Mouse (Mus musculus) liver, postnatal 0 days (tissue): Measurements from ENCODE around the gene Fam107b. TPM values are rescaled to one million over a fixed set of nuclear protein-coding genes. Genes with fewer than 3 reads are reported as not detected.

Source experiments
- ATAC-seq: fragments of 200-750 bp; cut with Nextera tagmentation; 2 replicates; pipeline ENCODE4 v1.8.0; 2017; ENCODE audit warnings: mild to moderate bottlenecking, moderate library complexity
- DNase-seq: peaks from one replicate; pipeline ENCODE4 v3.0.0-alpha.2; 2016
- H3K27ac ChIP-seq: fragments of 300-500 bp; sonication (generic); 2 replicates; pipeline ENCODE4 v1.5.1; 2014; ENCODE audit warnings: antibody characterized with exemption, moderate library complexity, mild to moderate bottlenecking, low read depth
- H3K27me3 ChIP-seq: fragments of 300-500 bp; sonication (generic); 2 replicates; pipeline ENCODE4 v1.6.1; 2014; ENCODE audit warnings: low read length, control low read depth, mixed read lengths; ENCODE audit not compliant: insufficient read depth
- H3K36me3 ChIP-seq: fragments of 300-500 bp; sonication (generic); replicated peaks from 2 replicates; pipeline ENCODE4 v1.6.1; 2014; ENCODE audit warnings: mild to moderate bottlenecking, control low read depth, low read length, moderate library complexity, mixed read lengths; ENCODE audit not compliant: insufficient read depth
- H3K4me1 ChIP-seq: fragments of 300-500 bp; sonication (generic); 2 replicates; pipeline ENCODE4 v1.6.1; 2014; ENCODE audit warnings: antibody characterized with exemption, mild to moderate bottlenecking, control low read depth; ENCODE audit not compliant: insufficient read depth
- H3K4me2 ChIP-seq: fragments of 300-500 bp; sonication (generic); 2 replicates; pipeline ENCODE4 v1.6.1; 2014; ENCODE audit warnings: low read depth, mild to moderate bottlenecking, low read length, moderate library complexity, mixed read lengths
- H3K4me3 ChIP-seq: fragments of 300-500 bp; sonication (generic); 2 replicates; pipeline ENCODE4 v1.5.1; 2014; ENCODE audit warnings: low read depth, low read length
- H3K9ac ChIP-seq: fragments of 300-500 bp; sonication (generic); replicated peaks from 2 replicates; pipeline ENCODE4 v1.6.1; 2014; ENCODE audit warnings: mild to moderate bottlenecking, moderate library complexity
- H3K9me3 ChIP-seq: fragments of 300-500 bp; sonication (generic); 2 replicates; pipeline ENCODE4 v1.6.1; 2016; ENCODE audit warnings: mild to moderate bottlenecking, control low read depth, low read length, mixed read lengths
- CTCF ChIP-seq: sonication (generic); IDR thresholded peaks from 2 replicates; pipeline ENCODE4 v1.5.1; 2016; ENCODE audit warnings: antibody characterized with exemption, low read depth
- EP300 ChIP-seq: IDR thresholded peaks from 2 replicates; pipeline ENCODE4 v1.6.1; 2016; ENCODE audit warnings: antibody characterized with exemption, low read depth, mild to moderate bottlenecking
- WGBS: fragments of 180-500 bp; shearing (Covaris S2); extraction: QIAGEN DNeasy Blood & Tissue Kit; methylation state at CpG from one replicate; pipeline ENCODE4 v1.1.7; 2014; ENCODE audit not compliant: insufficient replicate concordance; 5-methylcytosine and 5-hydroxymethylcytosine counted together
- polyA plus RNA-seq: library from polyadenylated mRNA; unstranded; fragments of >200 nt; fragmentation: Nextera tagmentation; extraction: Ambion mirVana; gene quantifications from 2 replicates; pipeline ENCODE4 v1.2.1, GENCODE M21; 2015

Gene Fam107b
- polyA plus RNA-seq: 20.5 and 23.1 TPM in 2 replicates

- H3K27me3 ChIP-seq: no peaks in the 10 kb centered on the region
- no peaks in the 10 kb centered on the region for H3K36me3 ChIP-seq
- ATAC-seq (no peak), DNase-seq (no peak)
- no peaks in the 10 kb centered on the region for H3K4me1 ChIP-seq
- H3K27ac ChIP-seq: no peak within 1 kb of the TSS
- H3K4me3 ChIP-seq: no peak within 1 kb of the TSS
- H3K9ac ChIP-seq: no peak within 1 kb of the TSS
- H3K4me2 ChIP-seq: no peak within 1 kb of the TSS
- H3K9me3 ChIP-seq: no peaks in the 10 kb centered on the region
- 75% methylated on average over 12 of the region's 12 CpGs for WGBS
- no peak for TF ChIP-seq CTCF
Measured at GRCm38 (mm10) chr2:3570186-3570585, at the start of gene Fam107b. TSS of gene Fam107b (plus strand) at chr2:3570488.

- 62% methylated on average over 4 of the region's 4 CpGs for WGBS
- Histone ChIP-seq H3K36me3 (no peaks in the 10 kb centered on the region), H3K27ac (no peak overlapping the region), H3K9me3 (no peaks in the 10 kb centered on the region), H3K4me1 (no peaks in the 10 kb centered on the region), H3K9ac (no peak overlapping the region), H3K4me3 (no peak overlapping the region), H3K27me3 (no peaks in the 10 kb centered on the region), H3K4me2 (no peak overlapping the region)
- ATAC-seq (no peak), DNase-seq (no peak)
- no peak for TF ChIP-seq CTCF
- TF ChIP-seq EP300: no peak
Measured at GRCm38 (mm10) chr2:3522558-3522957, 47.7 kb upstream of the Fam107b start.

- Histone ChIP-seq H3K9me3 (no peaks in the 10 kb centered on the region), H3K36me3 (no peaks in the 10 kb centered on the region)
- no peak for ATAC-seq
Measured at GRCm38 (mm10) chr2:3526288-3526687, 44.0 kb upstream of the Fam107b start.

GRCm38 (mm10) chr2:3541307-3542079, 28.8 kb upstream of the Fam107b start:
- no peaks in the 10 kb centered on the region for H3K27me3 ChIP-seq
- H3K9me3 ChIP-seq: no peaks in the 10 kb centered on the region
- WGBS: 47% methylated on average over 9 of the region's 9 CpGs
- 0 out of 2 replicates have a peak, but pooled peaks have one; percentile 15 for ATAC-seq
- no peak overlapping the region for H3K9ac ChIP-seq
- DNase-seq: no peak
- H3K36me3 ChIP-seq: no peaks in the 10 kb centered on the region
- peaks cover 6% of the 10 kb centered on the region; the same call in 1 of the 2 replicates for H3K4me1 ChIP-seq
- no peak overlapping the region for H3K27ac ChIP-seq
- H3K4me2 ChIP-seq: peak overlapping the region; percentile 4; the same call in 1 of the 2 replicates
- H3K4me3 ChIP-seq: no peak overlapping the region
- TF ChIP-seq EP300 (no peak), CTCF (no peak)

More at GRCm38 (mm10) chr2:3526288-3526687, 44.0 kb upstream of the Fam107b start:
- H3K4me1 ChIP-seq: no peaks in the 10 kb centered on the region
- no peak for DNase-seq
- no peak overlapping the region for H3K27ac ChIP-seq
- peak overlapping the region; percentile 4; the same call in 1 of the 2 replicates for H3K4me3 ChIP-seq
- H3K9ac ChIP-seq: no peak overlapping the region
- TF ChIP-seq EP300 (no peak), CTCF (no peak)
- H3K27me3 ChIP-seq: no peaks in the 10 kb centered on the region
- 47% methylated on average over 6 of the region's 6 CpGs for WGBS
- no peak overlapping the region for H3K4me2 ChIP-seq

- no peaks in the 10 kb centered on the region for H3K36me3 ChIP-seq
- TF ChIP-seq EP300 (0 out of 2 replicates have a peak, but pooled peaks have one; percentile 30), CTCF (no peak)
- H3K27me3 ChIP-seq: no peaks in the 10 kb centered on the region
- 42% methylated on average over 2 of the region's 2 CpGs for WGBS
- no peak overlapping the region for H3K4me2 ChIP-seq
- H3K4me1 ChIP-seq: peaks cover 6% of the 10 kb centered on the region; the same call in 1 of the 2 replicates
- H3K4me3 ChIP-seq: no peak overlapping the region
- peak; percentile 23; the same call in 1 of the 2 replicates for ATAC-seq
- H3K27ac ChIP-seq: no peak overlapping the region
- H3K9ac ChIP-seq: no peak overlapping the region
- no peaks in the 10 kb centered on the region for H3K9me3 ChIP-seq
- DNase-seq: no peak
Measured at GRCm38 (mm10) chr2:3546055-3546454, 24.2 kb upstream of the Fam107b start.

GRCm38 (mm10) chr2:3546588-3546987, 23.7 kb upstream of the Fam107b start:
- peaks cover 6% of the 10 kb centered on the region; the same call in 1 of the 2 replicates for H3K4me1 ChIP-seq
- no peaks in the 10 kb centered on the region for H3K36me3 ChIP-seq
- no peak overlapping the region for H3K4me3 ChIP-seq
- DNase-seq (peak; percentile 56), ATAC-seq (peak; percentile 56; the same call in 1 of the 2 replicates)
- no peaks in the 10 kb centered on the region for H3K27me3 ChIP-seq
- no peak overlapping the region for H3K4me2 ChIP-seq
- WGBS: 4% methylated on average over 4 of the region's 4 CpGs
- TF ChIP-seq EP300 (no peak), CTCF (peak; percentile 87)
- H3K9me3 ChIP-seq: no peaks in the 10 kb centered on the region
- no peak overlapping the region for H3K9ac ChIP-seq
- H3K27ac ChIP-seq: no peak overlapping the region
